Mouse (Mus musculus): ENCODE data around the gene Snx6. TPM values are rescaled to one million over a fixed set of nuclear protein-coding genes. Genes with fewer than 3 reads are reported as not detected.

Gene Snx6
- polyA plus RNA-seq, 1 experiment from 2014 or later = 44.0 TPM

GRCm38 (mm10) chr12:54829876-54830275 lies 34.4 kb upstream of the Snx6 start:
- Histone ChIP-seq H3K27ac (replicated peaks) (no peak overlapping the region), H3K9me3 (replicated peaks) (no peaks in the 10 kb centered on the region), H3K36me3 (replicated peaks) (no peaks in the 10 kb centered on the region), H3K9ac (no peak overlapping the region), H3K4me1 (replicated peaks) (0 out of 2 replicates have a peak, but pooled peaks cover 3% of the 10 kb centered on the region), H3K27me3 (no peaks in the 10 kb centered on the region), H3K4me2 (no peak overlapping the region), H3K4me3 (replicated peaks) (no peak overlapping the region)
- 39% methylated on average over 5 of the region's 5 CpGs for WGBS (ENCODE audit: insufficient replicate concordance)
- ATAC-seq (ENCODE audit: insufficient read depth) = no peak

GRCm38 (mm10) chr12:54828043-54828442 lies 32.5 kb upstream of the Snx6 start:
- H3K27me3 ChIP-seq = no peaks in the 10 kb centered on the region
- H3K9ac ChIP-seq = no peak overlapping the region
- H3K27ac ChIP-seq (replicated peaks) = no peak overlapping the region
- H3K4me2 ChIP-seq = no peak overlapping the region
- WGBS (ENCODE audit: insufficient replicate concordance) = 49% methylated on average over 1 of the region's 1 CpGs
- H3K9me3 ChIP-seq (replicated peaks) = no peaks in the 10 kb centered on the region
- no peak for ATAC-seq (ENCODE audit: insufficient read depth)
- H3K36me3 ChIP-seq (replicated peaks) = no peaks in the 10 kb centered on the region
- H3K4me1 ChIP-seq (replicated peaks) = no peaks in the 10 kb centered on the region
- no peak overlapping the region for H3K4me3 ChIP-seq (replicated peaks)

GRCm38 (mm10) chr12:54825202-54825601 lies 29.7 kb upstream of the Snx6 start:
- Histone ChIP-seq H3K4me3 (replicated peaks) (no peak overlapping the region), H3K9me3 (replicated peaks) (no peaks in the 10 kb centered on the region), H3K36me3 (replicated peaks) (no peaks in the 10 kb centered on the region)

GRCm38 (mm10) chr12:54822836-54823426 lies 27.4 kb upstream of the Snx6 start:
- peaks cover 8% of the 10 kb centered on the region; the same call in 1 of the 2 replicates for H3K4me1 ChIP-seq (replicated peaks)
- no peak overlapping the region for H3K27ac ChIP-seq (replicated peaks)
- no peak overlapping the region for H3K4me3 ChIP-seq (replicated peaks)
- no peaks in the 10 kb centered on the region for H3K9me3 ChIP-seq (replicated peaks)
- 42% methylated on average over 4 of the region's 4 CpGs for WGBS (ENCODE audit: insufficient replicate concordance)
- H3K36me3 ChIP-seq (replicated peaks) = no peaks in the 10 kb centered on the region
- ATAC-seq (ENCODE audit: insufficient read depth) = no peak
- no peak overlapping the region for H3K9ac ChIP-seq
- H3K4me2 ChIP-seq = no peak overlapping the region
- no peaks in the 10 kb centered on the region for H3K27me3 ChIP-seq

More at GRCm38 (mm10) chr12:54825202-54825601, 29.7 kb upstream of the Snx6 start:
- no peak overlapping the region for H3K27ac ChIP-seq (replicated peaks)
- 73% methylated on average over 3 of the region's 3 CpGs for WGBS (ENCODE audit: insufficient replicate concordance)
- ATAC-seq (ENCODE audit: insufficient read depth) = no peak
- no peak overlapping the region for H3K9ac ChIP-seq
- peaks cover under 1% of the 10 kb centered on the region; the same call in 1 of the 2 replicates for H3K4me1 ChIP-seq (replicated peaks)
- H3K4me2 ChIP-seq = no peak overlapping the region
- no peaks in the 10 kb centered on the region for H3K27me3 ChIP-seq

GRCm38 (mm10) chr12:54820684-54821161 lies 25.2 kb upstream of the Snx6 start:
- ATAC-seq (ENCODE audit: insufficient read depth) = no peak
- Histone ChIP-seq H3K27me3 (no peaks in the 10 kb centered on the region), H3K4me3 (replicated peaks) (no peak overlapping the region), H3K27ac (replicated peaks) (no peak overlapping the region), H3K4me2 (no peak overlapping the region), H3K4me1 (replicated peaks) (peaks cover 8% of the 10 kb centered on the region; the same call in 1 of the 2 replicates), H3K36me3 (replicated peaks) (no peaks in the 10 kb centered on the region), H3K9ac (no peak overlapping the region), H3K9me3 (replicated peaks) (no peaks in the 10 kb centered on the region)
- WGBS (ENCODE audit: insufficient replicate concordance) = 9% methylated on average over 2 of the region's 2 CpGs

GRCm38 (mm10) chr12:54819181-54819935 lies 23.9 kb upstream of the Snx6 start:
- Histone ChIP-seq H3K9ac (no peak overlapping the region), H3K27me3 (no peaks in the 10 kb centered on the region), H3K4me3 (replicated peaks) (no peak overlapping the region), H3K4me2 (no peak overlapping the region), H3K4me1 (replicated peaks) (peaks cover 8% of the 10 kb centered on the region; the same call in 1 of the 2 replicates), H3K27ac (replicated peaks) (no peak overlapping the region), H3K9me3 (replicated peaks) (no peaks in the 10 kb centered on the region), H3K36me3 (replicated peaks) (no peaks in the 10 kb centered on the region)
- no peak for ATAC-seq (ENCODE audit: insufficient read depth)
- 31% methylated on average over 6 of the region's 6 CpGs for WGBS (ENCODE audit: insufficient replicate concordance)

- 70% methylated on average over 2 of the region's 2 CpGs for WGBS (ENCODE audit: insufficient replicate concordance)
- Histone ChIP-seq H3K27me3 (no peaks in the 10 kb centered on the region), H3K4me2 (no peak overlapping the region), H3K4me3 (replicated peaks) (no peak overlapping the region), H3K36me3 (replicated peaks) (no peaks in the 10 kb centered on the region), H3K9ac (no peak overlapping the region), H3K27ac (replicated peaks) (no peak overlapping the region), H3K9me3 (replicated peaks) (no peaks in the 10 kb centered on the region), H3K4me1 (replicated peaks) (peaks cover 9% of the 10 kb centered on the region; the same call in 1 of the 2 replicates)
- no peak for ATAC-seq (ENCODE audit: insufficient read depth)
These were observed 14.6 kb upstream of the Snx6 start for GRCm38 (mm10) chr12:54810142-54810541.

- peaks cover 9% of the 10 kb centered on the region; the same call in 1 of the 2 replicates for H3K4me1 ChIP-seq (replicated peaks)
- H3K4me3 ChIP-seq (replicated peaks) = no peak overlapping the region
- no peak for ATAC-seq (ENCODE audit: insufficient read depth)
- no peak overlapping the region for H3K27ac ChIP-seq (replicated peaks)
- no peak overlapping the region for H3K4me2 ChIP-seq
- 40% methylated on average over 6 of the region's 6 CpGs for WGBS (ENCODE audit: insufficient replicate concordance)
- no peaks in the 10 kb centered on the region for H3K27me3 ChIP-seq
- H3K9me3 ChIP-seq (replicated peaks) = no peaks in the 10 kb centered on the region
- no peaks in the 10 kb centered on the region for H3K36me3 ChIP-seq (replicated peaks)
- H3K9ac ChIP-seq = no peak overlapping the region
These were observed 12.0 kb upstream of the Snx6 start for GRCm38 (mm10) chr12:54807481-54807880.

GRCm38 (mm10) chr12:54806131-54806530 lies 10.6 kb upstream of the Snx6 start:
- 33% methylated on average over 6 of the region's 6 CpGs for WGBS (ENCODE audit: insufficient replicate concordance)
- Histone ChIP-seq H3K9ac (no peak overlapping the region), H3K36me3 (replicated peaks) (no peaks in the 10 kb centered on the region), H3K4me2 (no peak overlapping the region), H3K4me1 (replicated peaks) (peaks cover 9% of the 10 kb centered on the region; the same call in 1 of the 2 replicates), H3K9me3 (replicated peaks) (no peaks in the 10 kb centered on the region), H3K4me3 (replicated peaks) (no peak overlapping the region), H3K27me3 (no peaks in the 10 kb centered on the region), H3K27ac (replicated peaks) (no peak overlapping the region)
- no peak for ATAC-seq (ENCODE audit: insufficient read depth)

- no peaks in the 10 kb centered on the region for H3K36me3 ChIP-seq (replicated peaks)
- peaks cover 9% of the 10 kb centered on the region; the same call in 1 of the 2 replicates for H3K4me1 ChIP-seq (replicated peaks)
- no peak overlapping the region for H3K4me2 ChIP-seq
- no peak overlapping the region for H3K9ac ChIP-seq
- H3K27ac ChIP-seq (replicated peaks) = no peak overlapping the region
- no peaks in the 10 kb centered on the region for H3K9me3 ChIP-seq (replicated peaks)
- WGBS (ENCODE audit: insufficient replicate concordance) = 60% methylated on average over 6 of the region's 6 CpGs
- no peak overlapping the region for H3K4me3 ChIP-seq (replicated peaks)
- no peaks in the 10 kb centered on the region for H3K27me3 ChIP-seq
- no peak for ATAC-seq (ENCODE audit: insufficient read depth)
These were observed 9.9 kb upstream of the Snx6 start for GRCm38 (mm10) chr12:54805254-54806002.

GRCm38 (mm10) chr12:54803531-54803930 lies 8.0 kb upstream of the Snx6 start:
- H3K4me1 ChIP-seq (replicated peaks) = peaks cover 9% of the 10 kb centered on the region; the same call in 1 of the 2 replicates
- H3K36me3 ChIP-seq (replicated peaks) = no peaks in the 10 kb centered on the region
- no peak overlapping the region for H3K4me3 ChIP-seq (replicated peaks)
- no peak overlapping the region for H3K4me2 ChIP-seq
- H3K27ac ChIP-seq (replicated peaks) = no peak overlapping the region
- 75% methylated on average over 3 of the region's 3 CpGs for WGBS (ENCODE audit: insufficient replicate concordance)
- no peaks in the 10 kb centered on the region for H3K9me3 ChIP-seq (replicated peaks)
- H3K27me3 ChIP-seq = no peaks in the 10 kb centered on the region
- no peak for ATAC-seq (ENCODE audit: insufficient read depth)
- no peak overlapping the region for H3K9ac ChIP-seq

Measured in liver, embryonic 15.5 days (tissue).